Mouse (Mus musculus): Measurements from ENCODE around the gene Nudt1.

Nudt1 gene

GRCm38 (mm10) chr5:140383559-140383958 is 62.1 kb downstream of the Nudt1 start:
- DNase-seq (ENCODE audit: low spot score): no peak

GRCm38 (mm10) chr5:140384462-140384861 is 63.0 kb downstream of the Nudt1 start:
- DNase-seq (ENCODE audit: low spot score): no peak

- no peak for DNase-seq (ENCODE audit: low spot score)
Measured at GRCm38 (mm10) chr5:140387236-140387635, 65.8 kb downstream of the Nudt1 start.

Data from layer of hippocampus, adult 9-10 months (tissue).